Mouse (Mus musculus) B cell, adult 67 days (primary cell): Measurements from ENCODE around the gene Pnp2. TPM values are rescaled to one million over a fixed set of nuclear protein-coding genes. Genes with fewer than 3 reads are reported as not detected.

Experiments used
- total RNA-seq, 2 experiments: library from RNA; stranded (reverse); gene quantifications; 4 replicates each; pipeline ENCODE4 v1.2.4; 2023

Gene Pnp2
- total RNA-seq, result 1 to 10 TPM; 1.2 to 1.9 TPM

GRCm38 (mm10) chr14:50955942-50956508 is at the start of gene Pnp2:
Pnp2 (plus strand) TSS chr14:50955992.

GRCm38 (mm10) chr14:50924281-50925064 is 31.3 kb upstream of the Pnp2 start, which contains the start of the genes Osgep and Apex1:
Osgep (minus strand) TSS chr14:50924893.
Apex1 (plus strand) TSS chr14:50924968.

GRCm38 (mm10) chr14:50930754-50931492 is 24.9 kb upstream of the Pnp2 start, which contains the start of the genes Pip4p1 and Pnp:
Pip4p1 (minus strand) TSS chr14:50930856.
Pnp (plus strand) TSS chr14:50931082.

GRCm38 (mm10) chr14:50943932-50944667 is 11.7 kb upstream of the Pnp2 start, which contains the start of gene Gm49342:
Gm49342 (plus strand) TSS chr14:50944517.

GRCm38 (mm10) chr14:51007152-51007801 is 51.5 kb downstream of the Pnp2 start, which contains the start of gene Rnase10:
Rnase10 (plus strand) TSS chr14:51007751.

Other genes starting within 250 kb of the Pnp2 start
- gene Olfr748, start 248.6 kb upstream of the Pnp2 start, total RNA-seq, result not detected
- gene Olfr749, start 210.9 kb upstream of the Pnp2 start, total RNA-seq, result not detected
- 10 to 100 TPM; 91.2 to 96.0 TPM for gene Ttc5, start 170.5 kb upstream of the Pnp2 start, total RNA-seq
- gene Ccnb1ip1, start 148.3 kb upstream of the Pnp2 start, total RNA-seq, result not detected
- gene Parp2, start 148.2 kb upstream of the Pnp2 start, total RNA-seq, result 10 to 100 TPM; 51.5 to 70.1 TPM
- gene Tep1, start 85.4 kb upstream of the Pnp2 start, total RNA-seq, result 10 to 100 TPM; 51.1 to 62.5 TPM
- gene Klhl33, start 58.5 kb upstream of the Pnp2 start, total RNA-seq, result not detected
- 10 to 100 TPM; 49.9 to 57.8 TPM for gene Osgep, start 31.1 kb upstream of the Pnp2 start, total RNA-seq
- 10 to 100 TPM; 45.1 to 50.3 TPM for gene Apex1, start 31.0 kb upstream of the Pnp2 start, total RNA-seq
- 100 to 1,000 TPM; 183 to 202 TPM for gene Pip4p1, start 25.1 kb upstream of the Pnp2 start, total RNA-seq
- gene Pnp, start 24.9 kb upstream of the Pnp2 start, total RNA-seq, result 10 to 100 TPM; 29.7 to 39.1 TPM
- 10 to 100 TPM; 25.6 to 26.2 TPM for gene Gm49342, start 11.5 kb upstream of the Pnp2 start, total RNA-seq
- not detected for gene Rnase10, start 51.8 kb downstream of the Pnp2 start, total RNA-seq
- not detected for gene Rnase9, start 85.9 kb downstream of the Pnp2 start, total RNA-seq
- gene Rnase11, start 94.2 kb downstream of the Pnp2 start, total RNA-seq, result not detected
- gene Rnase12, start 101.7 kb downstream of the Pnp2 start, total RNA-seq, result 1 to 10 TPM; 1.5 to 1.8 TPM
- gene Olfr750, start 118.4 kb downstream of the Pnp2 start, total RNA-seq, result not detected
- gene Rnase4, start 135.1 kb downstream of the Pnp2 start, total RNA-seq, result under 1 TPM; 0.49 to 0.65 TPM
- gene Ang, start 135.2 kb downstream of the Pnp2 start, total RNA-seq, result under 1 TPM in 1 of 2 experiments, not detected in 1; 0.83 TPM
- gene Eddm3b, start 158.4 kb downstream of the Pnp2 start, total RNA-seq, result not detected
- gene Rnase6, start 167.9 kb downstream of the Pnp2 start, total RNA-seq, result 100 to 1,000 TPM; 134 to 155 TPM
- gene Rnase1, start 190.8 kb downstream of the Pnp2 start, total RNA-seq, result not detected
- gene Rnase2b, start 206.3 kb downstream of the Pnp2 start, total RNA-seq, result not detected
- not detected for gene Ang2, start 243.2 kb downstream of the Pnp2 start, total RNA-seq
- gene Ear14, start 247.4 kb downstream of the Pnp2 start, total RNA-seq, result not detected